Mouse (Mus musculus): ENCODE results near the gene Tppp. TPM values are rescaled to one million over a fixed set of nuclear protein-coding genes. Genes with fewer than 3 reads are reported as not detected.

Gene Tppp
- 2.1 and 2.3 TPM in 2 replicates for polyA plus RNA-seq (2015; fragmentation: Nextera tagmentation; extraction: Ambion mirVana)

DNA sequence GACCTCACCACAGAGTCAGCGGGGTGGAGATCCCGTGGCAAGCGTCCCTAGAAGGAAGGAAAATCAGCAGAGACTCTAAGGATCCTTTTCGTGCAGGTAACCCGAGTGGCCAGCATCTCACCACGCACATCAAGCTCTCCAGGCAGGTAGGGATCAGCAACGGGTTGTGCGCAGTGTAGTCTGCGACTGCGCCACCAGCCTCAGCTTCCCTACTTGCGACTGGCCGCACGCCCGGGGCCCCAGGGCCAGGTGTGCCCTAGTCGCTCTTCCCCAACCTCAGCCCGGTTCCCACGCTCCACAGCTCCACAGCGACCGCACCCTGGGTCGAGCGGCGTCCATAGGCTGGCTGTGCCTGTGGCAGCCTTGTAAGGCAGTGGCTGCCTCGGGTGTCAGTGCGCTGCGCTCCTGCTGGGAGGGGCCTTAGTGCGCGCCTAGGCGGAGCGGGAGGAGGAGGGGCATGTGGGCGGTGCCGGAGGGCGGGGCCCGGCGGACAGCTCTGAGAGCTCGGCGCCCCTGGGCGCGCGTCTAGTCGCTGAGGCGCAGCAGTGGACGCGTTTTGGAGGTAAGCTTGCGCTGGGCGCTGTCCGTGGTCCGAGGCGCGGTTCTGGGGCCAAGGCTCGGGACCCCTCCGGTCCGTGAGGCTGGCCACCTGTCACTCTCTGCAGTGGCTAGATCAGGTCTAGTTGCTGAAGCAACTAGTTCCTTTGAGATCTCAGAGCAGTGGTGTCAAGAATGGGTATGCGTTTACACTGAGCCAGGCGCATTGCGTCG is at the start of gene Tppp:
Gene Tppp (plus strand): TSS at position 460 of the 771 bp plus-strand sequence.
- H3K4me1 ChIP-seq (replicated peaks), result peaks cover 18% of the 10 kb centered on the region; the same call in 1 of the 2 replicates
- peak; percentile 99 for ATAC-seq
- H3K36me3 ChIP-seq, result no peaks in the 10 kb centered on the region
- H3K9ac ChIP-seq, result peak within 1 kb of the TSS; percentile 49
- no peaks in the 10 kb centered on the region for H3K9me3 ChIP-seq
- H3K27ac ChIP-seq, result no peak within 1 kb of the TSS
- WGBS, result under 1% methylated on average over 54 of the region's 56 CpGs
- peak within 1 kb of the TSS; percentile 51 for H3K4me3 ChIP-seq (replicated peaks)
- H3K4me2 ChIP-seq (replicated peaks), result peak within 1 kb of the TSS; percentile 99
- H3K27me3 ChIP-seq (replicated peaks), result peaks cover 22% of the 10 kb centered on the region

DNA sequence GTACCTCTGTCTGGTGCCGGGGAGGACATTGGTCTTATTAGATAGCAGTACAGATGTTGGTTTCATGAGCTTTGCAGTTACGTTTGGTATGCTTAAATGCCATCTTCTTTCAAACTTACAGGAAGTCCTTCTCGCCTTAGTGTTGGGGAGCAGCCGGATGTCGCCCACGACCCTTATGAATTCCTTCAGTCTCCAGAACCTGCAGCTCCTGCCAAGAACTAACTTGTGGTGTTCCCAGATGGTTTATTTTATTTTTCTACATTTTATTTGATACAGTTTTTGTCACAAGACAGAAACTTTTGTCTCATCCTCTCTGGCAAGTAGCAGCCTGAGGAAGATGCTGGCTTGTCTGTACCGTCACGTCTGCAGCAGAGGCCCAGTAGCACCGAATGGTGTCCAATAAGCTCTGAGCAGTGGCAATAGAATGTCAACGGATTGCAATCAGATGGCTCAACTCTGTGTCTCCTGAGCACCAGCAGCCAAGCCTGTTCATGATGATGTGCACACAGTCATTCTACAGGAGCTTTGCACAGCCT is 49.0 kb upstream of the Tppp start:
- Histone ChIP-seq H3K27me3 (replicated peaks) (no peaks in the 10 kb centered on the region), H3K9ac (no peak overlapping the region), H3K4me2 (replicated peaks) (no peak overlapping the region), H3K27ac (no peak overlapping the region), H3K36me3 (peaks cover 12% of the 10 kb centered on the region; the same call in 1 of the 2 replicates), H3K4me3 (replicated peaks) (no peak overlapping the region), H3K4me1 (replicated peaks) (no peaks in the 10 kb centered on the region), H3K9me3 (no peaks in the 10 kb centered on the region)
- no peak for ATAC-seq
- WGBS, result 92% methylated on average over 10 of the region's 10 CpGs

DNA sequence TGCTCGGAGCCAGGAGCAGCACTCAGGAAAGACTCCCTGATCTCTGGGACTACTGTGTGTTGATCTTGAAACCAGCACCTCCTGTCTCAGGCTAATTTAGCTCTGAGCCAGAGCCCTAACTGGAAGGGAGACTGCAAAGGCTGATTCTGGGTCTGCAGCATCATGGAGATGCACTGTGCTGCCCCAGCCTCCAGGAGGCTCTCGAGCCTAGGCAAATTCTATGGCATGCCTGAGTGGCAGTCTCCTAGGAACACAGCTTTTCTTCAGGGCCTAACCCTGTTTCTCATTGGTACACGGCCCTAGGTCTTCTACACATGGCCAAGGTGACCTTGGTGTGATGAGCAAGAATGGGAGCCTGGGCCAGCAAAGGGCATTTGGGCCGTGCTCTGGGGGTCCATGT is 48.0 kb upstream of the Tppp start:
- Histone ChIP-seq H3K4me3 (replicated peaks) (no peak overlapping the region), H3K36me3 (peaks cover 10% of the 10 kb centered on the region; the same call in 1 of the 2 replicates), H3K4me2 (replicated peaks) (no peak overlapping the region), H3K27ac (no peak overlapping the region), H3K9ac (no peak overlapping the region), H3K27me3 (replicated peaks) (no peaks in the 10 kb centered on the region), H3K4me1 (replicated peaks) (no peaks in the 10 kb centered on the region), H3K9me3 (no peaks in the 10 kb centered on the region)
- ATAC-seq, result no peak
- 88% methylated on average over 4 of the region's 4 CpGs for WGBS

DNA sequence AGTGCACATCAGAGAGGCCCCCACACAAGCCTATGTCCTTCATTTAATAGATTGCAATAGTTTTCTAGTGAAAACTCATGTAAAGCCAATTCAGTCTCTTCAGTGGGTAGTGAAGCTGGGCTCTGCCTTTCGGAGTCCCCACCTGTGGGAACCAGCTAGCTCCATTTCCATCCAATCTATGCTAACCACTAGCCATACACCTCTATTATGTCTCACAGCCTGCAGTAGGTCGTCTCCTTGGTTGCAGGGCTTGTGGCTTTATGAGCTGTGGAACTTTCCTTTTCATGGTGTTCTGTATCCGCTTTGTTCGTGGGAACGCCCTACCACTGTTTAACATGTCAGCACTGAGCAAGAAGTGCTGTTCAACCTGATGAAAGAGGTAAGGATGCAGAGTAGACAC is 45.7 kb upstream of the Tppp start, which contains the start of gene Zdhhc11:
Gene Zdhhc11 (plus strand): TSS at position 301 of the 400 bp plus-strand sequence.
- H3K36me3 ChIP-seq, result peaks cover 10% of the 10 kb centered on the region; the same call in 1 of the 2 replicates
- H3K27me3 ChIP-seq (replicated peaks), result no peaks in the 10 kb centered on the region
- ATAC-seq, result no peak
- H3K9ac ChIP-seq, result no peak within 1 kb of the TSS
- no peak within 1 kb of the TSS for H3K4me3 ChIP-seq (replicated peaks)
- no peak within 1 kb of the TSS for H3K4me2 ChIP-seq (replicated peaks)
- no peaks in the 10 kb centered on the region for H3K4me1 ChIP-seq (replicated peaks)
- no peaks in the 10 kb centered on the region for H3K9me3 ChIP-seq
- H3K27ac ChIP-seq, result no peak within 1 kb of the TSS
- 88% methylated on average over 5 of the region's 5 CpGs for WGBS

DNA sequence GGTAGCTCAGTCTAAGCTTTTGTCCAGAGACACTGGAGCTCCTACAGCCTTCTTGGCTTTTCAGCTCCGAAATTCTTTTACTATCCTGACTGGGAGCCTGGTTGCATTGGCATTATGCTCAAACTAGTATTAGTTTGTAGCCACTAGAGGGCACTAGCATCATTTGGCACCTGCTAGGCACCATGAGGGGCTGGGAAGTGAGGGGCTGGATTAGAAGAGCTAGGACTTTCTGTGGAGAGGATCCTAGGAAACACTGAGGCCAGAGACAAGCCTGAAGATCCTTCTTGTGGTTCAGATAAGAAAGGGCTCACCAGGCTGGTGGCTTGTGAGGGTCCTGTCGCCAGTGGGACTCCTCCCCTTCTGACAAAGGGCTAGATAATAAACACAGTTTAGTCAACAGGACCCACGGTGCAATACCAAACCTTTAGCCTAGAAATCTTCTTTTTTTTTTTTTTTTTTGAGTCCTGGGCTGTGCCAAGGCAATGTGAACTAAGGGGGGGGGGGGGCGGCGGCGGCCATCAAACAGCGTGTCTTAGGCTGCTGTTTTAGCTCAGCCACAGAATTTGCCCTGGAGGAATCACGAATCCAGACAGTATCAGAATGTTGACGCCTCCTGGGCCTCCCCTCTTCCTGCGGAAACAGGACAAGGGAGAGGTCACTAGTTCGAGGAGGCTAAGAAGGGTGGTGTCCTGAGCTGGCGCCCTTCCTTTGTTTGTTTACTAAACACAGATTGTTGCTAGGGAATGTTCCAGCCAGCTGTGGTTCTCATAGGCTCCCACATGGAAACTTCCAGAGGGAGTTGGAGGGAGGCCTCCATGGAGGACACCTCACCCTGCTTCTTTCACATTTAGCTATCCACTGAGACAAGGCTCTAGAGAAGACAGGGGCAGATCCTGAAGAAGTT is 38.4 kb upstream of the Tppp start:
- no peak overlapping the region for H3K27ac ChIP-seq
- peak; percentile 86 for ATAC-seq
- no peaks in the 10 kb centered on the region for H3K27me3 ChIP-seq (replicated peaks)
- H3K36me3 ChIP-seq, result no peaks in the 10 kb centered on the region
- H3K4me1 ChIP-seq (replicated peaks), result peaks cover 6% of the 10 kb centered on the region
- H3K4me2 ChIP-seq (replicated peaks), result peak overlapping the region; percentile 50
- no peaks in the 10 kb centered on the region for H3K9me3 ChIP-seq
- WGBS, result 20% methylated on average over 12 of the region's 12 CpGs
- no peak overlapping the region for H3K4me3 ChIP-seq (replicated peaks)
- no peak overlapping the region for H3K9ac ChIP-seq

DNA sequence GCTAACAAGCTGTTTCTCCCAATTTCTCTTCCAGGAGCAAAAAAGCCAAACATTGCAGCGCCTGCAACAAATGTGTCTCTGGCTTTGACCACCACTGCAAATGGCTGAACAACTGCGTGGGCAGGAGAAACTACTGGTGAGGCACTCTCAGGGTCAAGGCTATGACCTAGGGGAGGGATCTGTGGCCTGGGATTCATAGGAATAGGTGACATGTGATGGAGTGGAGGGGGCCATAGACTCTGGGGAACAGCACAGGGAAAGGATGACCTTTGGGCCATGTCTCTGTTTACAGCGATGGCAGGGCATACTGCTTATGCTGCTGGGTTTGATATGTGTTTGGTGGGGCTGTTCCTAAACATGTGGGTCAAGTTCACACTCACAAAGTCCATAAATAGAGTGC is 34.7 kb upstream of the Tppp start:
- Histone ChIP-seq H3K27ac (no peak overlapping the region), H3K4me1 (replicated peaks) (peaks cover 6% of the 10 kb centered on the region), H3K9ac (no peak overlapping the region), H3K9me3 (no peaks in the 10 kb centered on the region), H3K27me3 (replicated peaks) (no peaks in the 10 kb centered on the region), H3K4me2 (replicated peaks) (no peak overlapping the region), H3K4me3 (replicated peaks) (no peak overlapping the region), H3K36me3 (no peaks in the 10 kb centered on the region)
- WGBS, result 89% methylated on average over 3 of the region's 3 CpGs
- ATAC-seq, result no peak

DNA sequence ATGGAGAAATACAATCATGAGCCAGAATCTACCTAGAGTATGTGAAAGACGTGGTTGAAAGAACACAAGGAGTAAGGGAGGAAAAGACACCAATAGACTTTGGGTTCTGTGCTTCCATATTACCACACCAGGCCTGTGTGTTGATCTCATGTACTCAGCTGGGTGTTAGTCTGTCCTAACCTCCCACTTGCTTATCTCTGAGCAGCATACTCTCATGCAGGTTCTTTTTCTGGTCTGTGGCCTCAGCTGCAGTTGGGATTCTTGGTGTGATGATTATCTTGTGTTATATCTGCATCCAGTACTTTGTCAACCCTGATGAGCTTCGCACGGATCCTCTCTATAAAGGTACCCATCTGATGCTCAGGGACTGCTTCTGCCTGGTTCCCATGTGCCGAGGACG is 32.3 kb upstream of the Tppp start:
- no peak overlapping the region for H3K4me2 ChIP-seq (replicated peaks)
- H3K27ac ChIP-seq, result no peak overlapping the region
- H3K4me3 ChIP-seq (replicated peaks), result no peak overlapping the region
- H3K4me1 ChIP-seq (replicated peaks), result no peaks in the 10 kb centered on the region
- no peaks in the 10 kb centered on the region for H3K9me3 ChIP-seq
- no peak for ATAC-seq
- H3K9ac ChIP-seq, result no peak overlapping the region
- H3K36me3 ChIP-seq, result no peaks in the 10 kb centered on the region
- WGBS, result 87% methylated on average over 5 of the region's 5 CpGs
- H3K27me3 ChIP-seq (replicated peaks), result no peaks in the 10 kb centered on the region

DNA sequence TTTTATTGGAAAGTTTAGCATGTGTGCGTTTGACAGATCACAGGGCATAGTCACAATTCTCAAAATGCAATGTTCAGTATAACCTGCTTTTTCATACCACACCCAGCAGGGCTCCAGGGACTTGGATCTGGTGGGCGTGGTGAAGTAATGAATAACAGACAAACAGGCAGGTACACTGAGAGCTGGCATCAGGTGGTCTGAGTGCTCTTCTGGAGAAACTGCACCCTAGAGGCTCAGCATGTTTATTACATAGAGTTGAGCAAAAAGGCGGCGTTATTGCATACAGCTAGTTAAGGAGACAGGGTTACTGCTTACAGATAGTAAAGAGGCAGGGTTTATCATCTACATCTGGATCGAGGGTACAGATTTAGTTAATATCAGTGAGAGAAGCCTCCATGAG is 18.9 kb upstream of the Tppp start:
- Histone ChIP-seq H3K27me3 (replicated peaks) (no peaks in the 10 kb centered on the region), H3K4me2 (replicated peaks) (no peak overlapping the region), H3K9ac (no peak overlapping the region), H3K27ac (no peak overlapping the region), H3K4me1 (replicated peaks) (no peaks in the 10 kb centered on the region), H3K9me3 (no peaks in the 10 kb centered on the region), H3K4me3 (replicated peaks) (no peak overlapping the region), H3K36me3 (no peaks in the 10 kb centered on the region)
- WGBS, result 69% methylated on average over 5 of the region's 5 CpGs
- peak; percentile 66 for ATAC-seq

DNA sequence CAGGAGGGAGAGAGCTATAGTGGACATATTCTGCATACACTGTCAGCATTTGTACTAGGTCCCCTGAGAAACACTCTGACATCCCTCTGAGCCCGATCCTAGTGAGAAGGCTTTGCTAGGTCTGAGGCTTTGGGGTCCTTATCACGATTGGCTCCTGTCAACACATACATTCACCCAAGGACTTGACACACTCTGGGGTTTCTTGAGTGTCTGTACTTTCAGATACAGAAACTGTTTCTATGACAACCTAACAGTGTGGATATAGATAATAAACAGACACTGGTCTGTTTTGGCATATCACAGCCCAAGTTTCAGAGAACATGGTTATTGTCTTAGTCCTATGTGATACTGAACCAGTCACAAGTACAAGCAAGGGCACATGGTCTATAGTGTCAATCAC is 18.4 kb upstream of the Tppp start:
- Histone ChIP-seq H3K36me3 (no peaks in the 10 kb centered on the region), H3K4me1 (replicated peaks) (no peaks in the 10 kb centered on the region), H3K4me2 (replicated peaks) (no peak overlapping the region), H3K9me3 (no peaks in the 10 kb centered on the region), H3K4me3 (replicated peaks) (no peak overlapping the region), H3K9ac (no peak overlapping the region), H3K27me3 (replicated peaks) (no peaks in the 10 kb centered on the region), H3K27ac (no peak overlapping the region)
- 64% methylated on average over 2 of the region's 2 CpGs for WGBS
- ATAC-seq, result peak; percentile 23; the same call in 1 of the 2 replicates

DNA sequence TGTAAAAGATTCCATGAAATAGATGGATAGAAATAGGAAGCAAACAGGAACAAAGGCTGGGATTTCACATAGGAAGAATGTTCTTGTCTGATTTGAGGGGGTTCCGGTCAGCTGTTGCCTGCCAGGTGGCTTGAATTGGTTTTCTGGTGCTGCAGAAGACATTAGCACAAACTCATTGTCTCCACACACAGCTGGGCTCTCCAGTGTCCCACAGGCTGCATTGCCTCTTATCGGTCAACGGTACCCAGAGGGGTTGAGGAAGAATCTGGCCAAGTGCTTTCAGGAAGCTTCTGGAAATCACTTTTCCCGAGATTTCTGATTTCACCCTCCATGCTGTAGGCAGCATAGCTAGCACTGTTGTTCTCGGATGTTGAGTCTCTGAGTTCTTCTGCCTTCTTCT is 17.9 kb upstream of the Tppp start:
- Histone ChIP-seq H3K4me2 (replicated peaks) (no peak overlapping the region), H3K9ac (no peak overlapping the region), H3K27me3 (replicated peaks) (no peaks in the 10 kb centered on the region), H3K4me3 (replicated peaks) (no peak overlapping the region), H3K9me3 (no peaks in the 10 kb centered on the region), H3K4me1 (replicated peaks) (no peaks in the 10 kb centered on the region), H3K27ac (no peak overlapping the region), H3K36me3 (no peaks in the 10 kb centered on the region)
- ATAC-seq, result no peak
- 75% methylated on average over 5 of the region's 5 CpGs for WGBS

DNA sequence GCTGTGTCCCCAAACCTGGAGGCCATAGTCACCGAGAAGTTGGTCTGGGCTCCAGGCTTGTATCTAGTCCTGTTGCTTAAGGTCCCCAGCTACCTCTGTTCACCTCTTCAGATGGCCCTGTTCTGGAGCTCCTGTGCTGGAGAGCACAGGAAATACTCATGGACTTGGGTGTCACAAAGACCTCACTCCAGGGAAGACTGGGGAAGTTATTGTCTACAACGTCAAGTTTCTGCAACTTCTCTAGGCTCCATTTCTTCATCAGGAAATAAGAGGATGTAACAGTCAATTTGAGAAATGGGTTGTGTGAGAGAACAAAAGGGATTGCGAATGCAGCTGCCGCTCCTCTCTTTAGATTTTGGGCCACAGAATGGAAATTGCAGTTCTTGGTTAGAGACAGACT is 12.8 kb upstream of the Tppp start:
- H3K27ac ChIP-seq, result no peak overlapping the region
- WGBS, result 83% methylated on average over 4 of the region's 4 CpGs
- no peak overlapping the region for H3K4me2 ChIP-seq (replicated peaks)
- no peak overlapping the region for H3K4me3 ChIP-seq (replicated peaks)
- H3K27me3 ChIP-seq (replicated peaks), result no peaks in the 10 kb centered on the region
- no peaks in the 10 kb centered on the region for H3K9me3 ChIP-seq
- no peaks in the 10 kb centered on the region for H3K36me3 ChIP-seq
- no peaks in the 10 kb centered on the region for H3K4me1 ChIP-seq (replicated peaks)
- no peak overlapping the region for H3K9ac ChIP-seq
- ATAC-seq, result no peak

DNA sequence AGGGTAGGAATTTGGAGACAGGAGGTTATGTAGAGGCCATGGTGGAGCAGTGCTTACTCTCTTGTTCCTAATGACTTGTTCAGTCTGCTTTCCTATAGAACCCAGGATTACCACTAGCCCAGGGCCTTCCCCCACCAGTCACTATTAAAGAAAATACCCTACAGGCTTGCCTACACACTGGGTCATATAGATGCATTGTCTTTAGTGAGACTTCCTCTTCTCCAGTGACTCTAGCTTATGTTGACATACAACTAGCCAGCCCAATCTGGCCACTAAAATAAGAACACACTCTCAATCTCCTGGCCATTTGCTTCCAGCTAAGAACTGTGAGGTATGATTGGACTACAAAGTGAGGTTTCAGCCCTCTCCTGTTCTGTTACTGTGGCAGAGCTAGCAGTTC is 8.7 kb upstream of the Tppp start:
- Histone ChIP-seq H3K36me3 (no peaks in the 10 kb centered on the region), H3K9me3 (no peaks in the 10 kb centered on the region), H3K9ac (no peak overlapping the region), H3K27me3 (replicated peaks) (no peaks in the 10 kb centered on the region; the same call in 1 of the 2 replicates), H3K4me3 (replicated peaks) (no peak overlapping the region), H3K4me1 (replicated peaks) (no peaks in the 10 kb centered on the region), H3K27ac (no peak overlapping the region), H3K4me2 (replicated peaks) (no peak overlapping the region)
- ATAC-seq, result no peak
